Mouse (Mus musculus) heart, adult 11 months (tissue): ENCODE data around the gene Kansl1.
A peak's percentile ranks its signal among the peaks of the same experiment; 100 is the strongest.

Experiments
- DNase-seq: peaks from one replicate; pipeline ENCODE4 v3.0.0; 2022

The Kansl1 gene

GRCm38 (mm10) chr11:104361790-104362189 is 106.9 kb downstream of the Kansl1 start:
- no peak for DNase-seq

- peak; percentile 17 for DNase-seq
Measured at GRCm38 (mm10) chr11:104346931-104347330, 121.7 kb downstream of the Kansl1 start.

GRCm38 (mm10) chr11:104334946-104335345 is 133.7 kb downstream of the Kansl1 start:
- peak; percentile 76 for DNase-seq

DNA sequence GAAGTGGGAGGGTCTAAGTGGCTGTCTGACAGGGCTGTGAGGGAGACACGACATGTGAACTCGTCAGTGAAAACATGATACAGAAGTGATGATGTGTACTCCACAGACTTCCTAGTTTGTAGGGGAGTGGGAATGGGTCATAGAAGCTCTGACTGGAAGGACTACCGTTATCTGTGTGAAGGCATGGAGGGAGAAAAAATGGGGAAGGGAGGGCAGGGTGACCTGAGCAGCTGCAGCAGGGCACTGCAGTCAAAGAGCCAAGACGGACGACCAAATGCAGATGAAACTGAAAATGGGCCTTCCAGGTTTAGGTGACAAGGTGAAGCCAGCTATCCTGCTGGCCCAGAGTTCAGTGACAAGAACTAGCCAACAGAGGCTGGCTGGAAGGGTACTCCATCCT is 134.5 kb downstream of the Kansl1 start:
- peak; percentile 81 for DNase-seq

GRCm38 (mm10) chr11:104332105-104332504 is 136.6 kb downstream of the Kansl1 start:
- DNase-seq: peak; percentile 79

- DNase-seq: no peak
Measured at GRCm38 (mm10) chr11:104331208-104331607, 137.5 kb downstream of the Kansl1 start.

- peak; percentile 89 for DNase-seq
Measured at GRCm38 (mm10) chr11:104330151-104330550, 138.5 kb downstream of the Kansl1 start.

DNA sequence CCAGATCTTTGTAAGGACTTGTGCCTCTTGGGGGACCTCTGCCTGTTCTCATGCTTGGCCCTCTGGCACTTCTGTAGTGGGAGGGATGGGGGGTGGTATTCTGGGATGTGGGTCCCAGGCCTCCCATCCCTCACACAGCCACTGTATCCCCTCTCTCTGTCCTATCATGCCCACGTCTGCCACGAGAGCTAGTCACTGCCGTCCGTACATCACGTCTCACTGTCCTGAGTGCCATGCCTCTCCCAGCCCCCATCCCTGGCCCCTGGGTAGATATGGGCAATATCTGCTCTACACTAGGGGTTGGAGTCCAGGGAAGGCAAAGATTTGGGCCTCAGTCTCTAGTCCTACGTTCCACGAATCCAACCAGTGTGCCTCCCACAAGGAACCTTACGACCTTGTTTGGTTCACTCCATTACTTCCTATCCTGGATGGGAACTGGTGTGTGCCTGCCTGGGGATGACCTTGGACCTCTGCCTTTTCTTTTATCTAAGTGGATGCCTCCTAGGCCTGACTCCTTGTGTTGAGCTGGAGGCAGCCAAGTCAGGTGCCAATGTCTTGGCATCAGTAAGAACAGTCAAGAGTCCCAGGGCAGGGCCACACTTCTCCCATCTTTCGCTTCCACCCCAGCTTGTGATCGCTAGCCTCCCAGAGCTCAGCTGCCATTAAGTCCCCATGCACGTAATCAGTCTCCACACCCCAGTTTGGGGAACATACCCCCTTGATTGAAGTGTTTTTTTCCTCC is 139.3 kb downstream of the Kansl1 start:
- DNase-seq: peak; percentile 76

DNA sequence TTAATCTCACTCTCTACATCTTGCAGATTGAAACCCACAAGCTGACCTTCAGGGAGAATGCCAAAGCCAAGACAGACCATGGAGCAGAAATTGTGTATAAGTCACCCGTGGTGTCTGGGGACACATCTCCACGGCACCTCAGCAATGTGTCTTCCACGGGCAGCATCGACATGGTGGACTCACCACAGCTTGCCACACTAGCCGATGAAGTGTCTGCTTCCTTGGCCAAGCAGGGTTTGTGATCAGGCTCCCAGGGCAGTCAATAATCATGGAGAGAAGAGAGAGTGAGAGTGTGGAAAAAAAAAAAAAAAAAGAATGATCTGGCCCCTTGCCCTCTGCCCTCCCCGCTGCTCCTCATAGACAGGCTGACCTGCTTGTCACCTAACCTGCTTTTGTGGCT is 140.7 kb downstream of the Kansl1 start:
- peak; percentile 77 for DNase-seq

DNA sequence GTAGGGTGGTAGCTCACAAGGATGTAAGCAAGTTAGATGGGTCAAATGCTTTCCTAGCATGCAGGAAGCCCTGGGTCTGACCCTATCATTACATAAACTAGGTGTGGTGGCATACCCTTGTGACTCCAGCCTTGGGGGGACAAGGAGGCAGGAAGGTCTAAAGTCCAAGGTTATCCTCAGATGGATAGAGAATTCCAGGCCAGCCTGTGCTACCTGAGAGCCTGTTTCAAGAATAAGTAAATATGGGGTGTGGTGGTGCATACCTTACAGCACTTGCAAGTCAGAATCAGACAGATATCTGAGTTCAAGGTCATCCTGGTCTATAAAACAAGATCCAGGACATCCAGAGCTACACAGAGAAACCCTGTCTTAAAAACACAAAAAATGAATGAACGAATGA is 141.2 kb downstream of the Kansl1 start:
- DNase-seq: peak; percentile 74

- DNase-seq: no peak
Measured at GRCm38 (mm10) chr11:104322142-104322541, 146.5 kb downstream of the Kansl1 start.

DNA sequence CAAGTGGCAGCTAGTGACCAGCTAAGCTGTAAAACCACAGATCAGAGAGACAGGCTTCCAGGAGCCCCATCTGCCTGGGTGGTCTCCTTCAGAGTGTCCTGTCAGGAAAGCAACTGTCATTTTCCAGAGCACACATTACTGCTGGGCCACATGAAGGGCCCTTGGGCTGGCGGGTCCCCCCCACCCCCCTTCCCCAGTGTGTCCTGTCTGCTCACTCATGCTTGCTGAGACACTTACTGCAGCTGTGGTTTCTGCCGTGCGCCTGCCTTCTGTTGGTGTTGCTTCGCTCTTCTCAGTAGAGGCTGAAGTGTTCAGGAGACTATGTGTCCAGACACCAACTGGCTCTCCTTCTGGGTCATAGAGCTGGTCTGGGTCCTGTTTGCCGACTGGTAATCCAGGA is 148.2 kb downstream of the Kansl1 start:
- no peak for DNase-seq

DNA sequence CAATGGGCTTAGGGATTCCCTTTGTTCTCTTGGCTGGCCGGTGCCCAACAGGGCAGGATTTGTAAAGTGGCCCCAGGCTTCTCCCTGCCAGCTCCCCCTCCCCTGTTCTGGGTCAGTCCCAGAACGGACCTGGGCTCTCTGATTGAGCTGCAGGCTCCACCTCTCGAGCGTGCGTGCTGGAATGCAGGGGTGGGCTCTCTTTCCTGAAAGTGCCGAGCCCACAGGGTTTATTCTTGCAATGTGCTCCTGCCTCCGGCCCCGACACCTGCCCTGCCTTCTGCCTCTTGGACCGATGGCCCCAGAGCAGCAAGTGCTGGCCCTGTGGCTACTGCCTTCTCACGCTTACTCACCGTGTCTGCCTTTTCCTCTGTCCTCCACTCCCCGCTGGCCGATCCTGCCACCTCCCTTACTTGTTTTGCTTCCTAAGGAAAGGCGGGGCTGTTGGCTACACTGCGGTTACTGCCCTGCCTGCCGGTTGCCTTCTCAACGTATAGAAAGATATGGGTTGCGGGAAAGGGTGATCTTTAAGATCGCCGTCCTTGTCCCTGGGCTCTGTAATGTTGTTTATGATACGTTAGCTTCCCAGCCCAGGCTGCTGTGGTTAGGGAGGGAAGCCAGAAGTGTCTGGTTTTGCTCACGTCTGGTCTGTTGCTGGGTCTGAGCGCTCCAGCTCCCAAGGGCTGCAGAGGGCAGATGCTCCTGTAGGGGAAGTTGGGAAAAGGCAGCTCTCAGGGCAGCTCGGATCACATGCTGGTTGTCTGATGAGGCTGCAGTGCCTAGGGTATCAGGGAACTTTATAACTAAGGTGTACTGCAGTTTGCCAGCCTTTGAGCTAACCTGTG is 149.5 kb downstream of the Kansl1 start:
- peak; percentile 97 for DNase-seq

DNA sequence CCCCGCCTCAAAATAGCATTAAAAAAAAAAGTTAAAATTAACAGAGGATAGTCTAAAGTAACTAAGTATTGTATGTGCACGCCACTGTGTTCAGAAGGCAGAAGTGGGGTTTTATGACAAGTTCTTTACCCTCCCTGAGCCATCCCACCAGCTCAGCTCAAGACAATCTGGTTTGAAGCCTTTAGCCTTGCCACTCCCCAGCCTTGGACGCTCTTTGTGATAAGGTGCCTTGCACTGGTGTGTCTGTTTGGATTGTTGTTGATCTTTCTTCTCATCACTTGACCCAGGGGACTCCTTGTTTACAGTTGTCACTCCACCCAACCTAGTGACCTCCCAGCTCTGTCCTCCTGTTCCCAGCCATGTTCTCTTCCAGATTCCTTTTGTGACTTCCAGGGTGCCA is 151.0 kb downstream of the Kansl1 start:
- no peak for DNase-seq

DNA sequence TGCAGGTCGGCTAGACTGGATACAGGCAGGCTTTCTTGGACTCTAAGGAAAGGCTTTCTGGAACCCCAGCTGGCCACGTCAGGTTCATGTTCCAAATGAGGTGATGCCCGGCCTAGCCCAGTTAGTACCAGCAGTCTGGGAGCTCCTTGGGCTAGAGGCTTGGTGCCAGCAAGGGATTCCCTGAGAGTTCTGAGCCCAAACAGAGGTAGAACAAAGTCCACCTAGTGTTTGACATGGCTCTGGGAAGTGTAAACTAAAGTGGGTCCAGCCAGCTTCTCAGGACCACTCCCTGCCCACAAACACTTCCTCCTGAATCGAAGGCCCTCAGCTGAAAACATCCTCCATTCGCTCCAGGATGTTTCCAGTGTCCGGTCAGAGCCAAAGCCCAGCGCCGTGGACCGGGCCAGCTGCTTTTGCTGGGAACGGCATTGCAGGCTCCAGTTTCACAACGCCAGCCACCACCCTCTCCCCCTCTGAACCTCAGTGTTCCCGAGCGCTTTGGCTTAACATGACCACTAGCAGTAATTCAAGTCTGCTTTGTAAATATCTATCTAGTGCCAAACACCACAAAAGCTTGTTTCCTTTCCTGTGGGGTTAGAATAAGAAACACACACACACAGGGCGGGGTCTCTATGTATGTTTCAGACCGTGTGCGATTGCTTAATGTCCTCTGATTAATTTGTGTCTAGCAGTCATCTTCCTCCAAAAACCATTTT is 151.8 kb downstream of the Kansl1 start:
- peak; percentile 97 for DNase-seq

- DNase-seq: peak; percentile 93
Measured at GRCm38 (mm10) chr11:104315703-104316102, 153.0 kb downstream of the Kansl1 start.

- no peak for DNase-seq
Measured at GRCm38 (mm10) chr11:104311643-104312042, 157.0 kb downstream of the Kansl1 start.

DNA sequence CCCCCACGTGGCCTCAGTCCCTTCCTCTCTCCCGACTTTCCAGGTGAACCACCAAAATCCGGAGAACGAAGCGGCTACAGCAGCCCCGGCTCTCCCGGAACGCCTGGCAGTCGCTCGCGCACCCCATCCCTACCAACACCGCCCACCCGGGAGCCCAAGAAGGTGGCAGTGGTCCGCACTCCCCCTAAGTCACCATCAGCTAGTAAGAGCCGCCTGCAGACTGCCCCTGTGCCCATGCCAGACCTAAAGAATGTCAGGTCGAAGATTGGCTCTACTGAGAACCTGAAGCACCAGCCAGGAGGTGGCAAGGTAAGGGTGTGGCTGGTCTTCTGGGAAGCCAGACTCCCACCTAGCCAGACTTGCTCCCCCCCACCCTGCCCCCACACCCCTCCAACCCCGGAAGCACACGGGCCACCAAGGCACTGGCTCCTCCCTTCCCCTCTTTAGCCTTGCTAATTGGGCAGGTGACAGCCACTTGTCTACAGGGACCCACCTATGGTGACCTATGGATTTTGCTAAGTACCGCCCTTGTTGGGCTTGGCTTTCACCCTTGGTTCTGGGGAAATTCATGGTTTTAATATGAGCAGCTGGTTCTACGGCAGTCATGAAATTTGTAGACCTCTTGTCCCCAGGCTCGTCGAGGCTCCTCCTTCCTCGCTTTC is 158.3 kb downstream of the Kansl1 start:
- DNase-seq: no peak

- no peak for DNase-seq
Measured at GRCm38 (mm10) chr11:104309377-104310225, 159.1 kb downstream of the Kansl1 start.

- peak; percentile 98 for DNase-seq
Measured at GRCm38 (mm10) chr11:104307136-104307535, 161.5 kb downstream of the Kansl1 start.

- no peak for DNase-seq
Measured at GRCm38 (mm10) chr11:104306483-104306882, 162.2 kb downstream of the Kansl1 start.

GRCm38 (mm10) chr11:104305711-104306110 is 162.9 kb downstream of the Kansl1 start:
- no peak for DNase-seq
